ENCODE assay signal across 14 mouse cellular contexts in genomic region chr7:67728203-67728602, GRCm38 (mm10).
"Had no signal": no experiment of that assay in that cellular context is flagged by ENCODE, and none has a peak within 500 bp of the region (broad histone marks: within the 10 kb centered on the region; RNA-seq: fewer than 3 reads in every experiment).

No protein-coding gene starts in this region.

- DNase-seq: liver, embryonic 13.5 days; liver, postnatal 0 days; lung, adult 2 months; lung, postnatal 10 days; retina, postnatal 1 day; right cerebral cortex, adult 18-20 months; right cerebral cortex, postnatal 25 days; right cerebral cortex, postnatal 4 days; spleen, adult 18-20 months; thymus, adult 18-20 months; thymus, postnatal 14 days; thymus, postnatal 36 days had no signal

- ATAC-seq: liver, postnatal 0 days; midbrain, embryonic 13.5 days; midbrain, embryonic 15.5 days had no signal
